Mouse (Mus musculus): ENCODE results near the gene Med20.
A peak's percentile ranks its signal among the peaks of the same experiment; 100 is the strongest.
"Not testable (repeated sequence)": the region's sequence is repeated elsewhere in the genome, so short reads cannot be mapped to it uniquely, and the experiment has no call there.

The Med20 gene

GRCm38 (mm10) chr17:47596839-47597164 is 14.6 kb upstream of the Med20 start:
- no peak for DNase-seq (ENCODE audit: low spot score in 2 of 2)

- no peak for DNase-seq (ENCODE audit: low spot score in 2 of 2)
These were observed 14.1 kb upstream of the Med20 start for GRCm38 (mm10) chr17:47597261-47597660.

GRCm38 (mm10) chr17:47597838-47598579 is 13.4 kb upstream of the Med20 start:
- peak; percentile 78 to 82 for DNase-seq (ENCODE audit: low spot score in 2 of 2)

GRCm38 (mm10) chr17:47598580-47599304 is 12.6 kb upstream of the Med20 start:
- DNase-seq (ENCODE audit: low spot score in 2 of 2): not testable (repeated sequence)

GRCm38 (mm10) chr17:47599511-47600297 is 11.7 kb upstream of the Med20 start:
- DNase-seq (ENCODE audit: low spot score in 2 of 2): no peak

GRCm38 (mm10) chr17:47600601-47601388 is 10.6 kb upstream of the Med20 start:
- DNase-seq (ENCODE audit: low spot score in 2 of 2): peak in 1 of 2 experiments; percentile 24

GRCm38 (mm10) chr17:47601389-47601755 is 10.0 kb upstream of the Med20 start:
- DNase-seq (ENCODE audit: low spot score in 2 of 2): no peak

- no peak for DNase-seq (ENCODE audit: low spot score in 2 of 2)
These were observed 9.1 kb upstream of the Med20 start for GRCm38 (mm10) chr17:47602289-47602688.

GRCm38 (mm10) chr17:47606220-47606619 is 5.2 kb upstream of the Med20 start:
- no peak for DNase-seq (ENCODE audit: low spot score in 2 of 2)

GRCm38 (mm10) chr17:47609182-47609581 is 2.2 kb upstream of the Med20 start:
- DNase-seq (ENCODE audit: low spot score in 2 of 2): no peak

- DNase-seq (ENCODE audit: low spot score in 2 of 2): no peak
These were observed 240 bp downstream of the Med20 start for GRCm38 (mm10) chr17:47611661-47611982.

- DNase-seq (ENCODE audit: low spot score in 2 of 2): peak in 1 of 2 experiments; percentile 42
These were observed 2.6 kb downstream of the Med20 start for GRCm38 (mm10) chr17:47614018-47614417.

GRCm38 (mm10) chr17:47616119-47616518 is 4.7 kb downstream of the Med20 start:
- no peak for DNase-seq (ENCODE audit: low spot score in 2 of 2)

- DNase-seq (ENCODE audit: low spot score in 2 of 2): no peak
These were observed 5.3 kb downstream of the Med20 start for GRCm38 (mm10) chr17:47616652-47617051.

GRCm38 (mm10) chr17:47617605-47618307 is 6.4 kb downstream of the Med20 start:
- DNase-seq (ENCODE audit: low spot score in 2 of 2): no peak

- DNase-seq (ENCODE audit: low spot score in 2 of 2): no peak
These were observed 7.4 kb downstream of the Med20 start for GRCm38 (mm10) chr17:47618556-47619311.

GRCm38 (mm10) chr17:47622912-47623554 is 11.7 kb downstream of the Med20 start:
- DNase-seq (ENCODE audit: low spot score in 2 of 2): no peak

- not testable (repeated sequence) for DNase-seq (ENCODE audit: low spot score in 2 of 2)
These were observed 13.2 kb downstream of the Med20 start for GRCm38 (mm10) chr17:47624572-47624971.

- no peak for DNase-seq (ENCODE audit: low spot score in 2 of 2)
These were observed 13.7 kb downstream of the Med20 start for GRCm38 (mm10) chr17:47625088-47625487.

- no peak for DNase-seq (ENCODE audit: low spot score in 2 of 2)
These were observed 14.6 kb downstream of the Med20 start for GRCm38 (mm10) chr17:47626031-47626430.

All from natural killer cell, adult 2 months (primary cell).